Mouse (Mus musculus) lung, embryonic 15.5 days (tissue): Measurements from ENCODE around the gene Efcab5. TPM values are rescaled to one million over a fixed set of nuclear protein-coding genes. Genes with fewer than 3 reads are reported as not detected.

Source experiments
- ATAC-seq: fragments of 200-750 bp; cut with Nextera tagmentation; 2 replicates; pipeline ENCODE4 v1.8.0; 2017; ENCODE audit warnings: moderate number of reproducible peaks, borderline replicate concordance; ENCODE audit not compliant: low FRiP score, low TSS enrichment; ENCODE audit errors: extremely low read depth
- H3K27ac ChIP-seq: fragments of 300-500 bp; sonication (generic); 2 replicates; pipeline ENCODE4 v1.5.1; 2015; ENCODE audit warnings: moderate library complexity, mild to moderate bottlenecking, inconsistent platforms
- H3K27me3 ChIP-seq: fragments of 300-500 bp; sonication (generic); 2 replicates; pipeline ENCODE4 v1.6.1; 2015; ENCODE audit warnings: inconsistent platforms
- H3K36me3 ChIP-seq: fragments of 300-500 bp; sonication (generic); 2 replicates; pipeline ENCODE4 v1.6.1; 2015; ENCODE audit warnings: inconsistent platforms
- H3K4me1 ChIP-seq: fragments of 300-500 bp; sonication (generic); 2 replicates; pipeline ENCODE4 v1.6.1; 2015; ENCODE audit warnings: inconsistent platforms
- H3K4me2 ChIP-seq: fragments of 300-500 bp; sonication (generic); 2 replicates; pipeline ENCODE4 v1.6.1; 2015; ENCODE audit warnings: inconsistent platforms, mild to moderate bottlenecking, moderate library complexity
- H3K4me3 ChIP-seq: fragments of 300-500 bp; sonication (generic); 2 replicates; pipeline ENCODE4 v1.5.1; 2015; ENCODE audit warnings: mild to moderate bottlenecking, inconsistent platforms
- H3K9ac ChIP-seq: fragments of 300-500 bp; sonication (generic); 2 replicates; pipeline ENCODE4 v1.6.1; 2015; ENCODE audit warnings: inconsistent platforms
- H3K9me3 ChIP-seq: fragments of 300-500 bp; sonication (generic); 2 replicates; pipeline ENCODE4 v1.6.1; 2016; ENCODE audit warnings: inconsistent platforms
- WGBS: fragments of 180-500 bp; shearing (Covaris S2); methylation state at CpG from one replicate; pipeline ENCODE4 v1.1.7; 2015; 5-methylcytosine and 5-hydroxymethylcytosine counted together
- polyA plus RNA-seq: library from polyadenylated mRNA; unstranded; fragments of >200 nt; fragmentation: Nextera tagmentation; extraction: Ambion mirVana; gene quantifications from 2 replicates; pipeline ENCODE4 v1.2.1, GENCODE M21; 2015

The Efcab5 gene
- polyA plus RNA-seq = 0.30 and 0.43 TPM in 2 replicates

DNA sequence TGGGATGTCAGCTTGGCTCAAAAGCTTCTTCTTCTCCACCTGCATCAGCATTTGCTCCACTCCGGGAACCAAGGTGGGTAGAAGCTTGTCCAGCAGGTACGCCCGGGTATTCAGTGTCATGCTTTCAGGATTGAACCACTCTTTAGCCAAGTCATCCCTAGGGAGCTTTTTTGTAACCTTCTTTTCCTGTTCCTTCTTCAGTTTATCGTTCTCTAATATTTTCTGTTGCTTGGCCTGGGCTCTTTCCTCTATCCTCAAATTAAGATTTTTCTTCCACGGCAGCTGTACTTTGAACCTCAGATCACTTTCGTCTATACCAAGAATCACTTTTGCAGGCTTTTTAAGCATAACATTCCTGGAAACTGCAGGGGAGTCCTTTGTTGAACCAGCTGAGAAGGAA, at the start of gene Efcab5:
Gene Efcab5 (minus strand): TSS at position 101 of the 400 bp plus-strand sequence.
- ATAC-seq = no peak
- H3K9me3 ChIP-seq = no peaks in the 10 kb centered on the region
- no peaks in the 10 kb centered on the region for H3K27me3 ChIP-seq
- H3K4me2 ChIP-seq = peak within 1 kb of the TSS; percentile 41
- 38% methylated on average over 6 of the region's 6 CpGs for WGBS
- peaks cover 4% of the 10 kb centered on the region for H3K4me1 ChIP-seq
- H3K4me3 ChIP-seq = peak within 1 kb of the TSS; percentile 10; the same call in 1 of the 2 replicates
- no peaks in the 10 kb centered on the region for H3K36me3 ChIP-seq
- no peak within 1 kb of the TSS for H3K9ac ChIP-seq
- H3K27ac ChIP-seq = peak within 1 kb of the TSS; percentile 25

DNA sequence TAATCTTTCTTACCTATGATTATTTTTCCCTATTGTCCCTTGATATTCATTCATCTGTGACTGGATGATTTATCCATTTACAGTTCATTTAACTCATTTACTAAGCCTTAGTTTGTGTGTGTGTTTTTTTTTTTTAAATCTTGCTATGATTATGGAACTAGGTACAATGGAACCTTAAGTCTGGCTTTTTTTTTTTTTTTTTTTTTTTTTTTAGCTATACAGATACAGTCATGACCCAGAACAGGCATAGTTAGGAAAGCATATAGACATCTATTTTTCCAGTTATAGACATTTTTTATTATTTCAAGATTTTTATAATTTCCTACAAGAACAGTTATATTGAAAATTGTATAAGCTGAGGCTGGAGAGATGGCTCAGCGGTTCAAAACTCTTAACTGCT, 46.5 kb upstream of the Efcab5 start:
- Histone ChIP-seq H3K4me1 (no peaks in the 10 kb centered on the region), H3K36me3 (no peaks in the 10 kb centered on the region), H3K4me3 (no peak overlapping the region), H3K9me3 (no peaks in the 10 kb centered on the region), H3K27ac (no peak overlapping the region), H3K4me2 (no peak overlapping the region), H3K27me3 (no peaks in the 10 kb centered on the region), H3K9ac (no peak overlapping the region)
- 94% methylated on average over 1 of the region's 1 CpGs for WGBS
- ATAC-seq = no peak

DNA sequence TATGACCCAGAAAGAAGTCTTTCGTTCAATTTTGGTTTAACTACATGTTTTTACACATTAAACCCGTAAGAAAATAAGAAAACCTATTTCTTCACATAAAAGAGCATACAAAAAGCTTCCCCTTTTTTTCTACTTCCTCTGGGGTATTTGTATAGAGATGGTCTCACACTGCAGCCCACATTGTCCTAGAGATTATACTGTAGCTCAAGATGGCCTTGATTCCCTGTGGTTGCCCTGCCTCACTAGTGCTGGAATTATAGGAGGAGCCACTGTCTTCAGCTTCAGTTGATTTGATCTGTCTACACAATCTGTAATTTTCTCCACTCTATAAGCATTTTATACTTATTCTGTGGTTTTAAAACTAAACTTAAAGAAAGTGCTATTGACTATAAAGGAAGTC, 42.7 kb upstream of the Efcab5 start:
- Histone ChIP-seq H3K4me2 (no peak overlapping the region), H3K9me3 (no peaks in the 10 kb centered on the region), H3K4me3 (no peak overlapping the region), H3K36me3 (no peaks in the 10 kb centered on the region), H3K4me1 (no peaks in the 10 kb centered on the region), H3K27me3 (no peaks in the 10 kb centered on the region), H3K27ac (no peak overlapping the region), H3K9ac (no peak overlapping the region)
- 93% methylated on average over 2 of the region's 2 CpGs for WGBS
- no peak for ATAC-seq

DNA sequence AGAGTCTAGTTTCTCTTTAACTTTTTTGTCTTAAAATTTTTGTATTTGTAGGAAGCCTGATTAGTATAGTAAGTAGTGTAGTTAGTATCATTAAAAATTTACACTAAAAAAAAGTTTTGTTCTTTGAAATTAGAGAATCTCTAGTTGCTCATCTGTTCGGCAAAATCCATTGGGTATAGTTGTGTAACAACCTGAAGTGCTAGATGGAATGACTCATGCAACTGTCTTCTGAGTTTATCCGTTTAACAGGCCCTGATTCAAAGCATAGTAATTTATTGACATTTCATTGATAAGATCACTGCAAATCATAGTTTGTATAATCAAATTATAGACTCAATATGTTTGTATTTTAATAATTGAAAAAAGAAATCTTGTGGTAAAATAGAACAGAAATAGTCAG, 42.0 kb upstream of the Efcab5 start:
- ATAC-seq = no peak
- no peak overlapping the region for H3K27ac ChIP-seq
- WGBS = 66% methylated on average over 2 of the region's 2 CpGs

DNA sequence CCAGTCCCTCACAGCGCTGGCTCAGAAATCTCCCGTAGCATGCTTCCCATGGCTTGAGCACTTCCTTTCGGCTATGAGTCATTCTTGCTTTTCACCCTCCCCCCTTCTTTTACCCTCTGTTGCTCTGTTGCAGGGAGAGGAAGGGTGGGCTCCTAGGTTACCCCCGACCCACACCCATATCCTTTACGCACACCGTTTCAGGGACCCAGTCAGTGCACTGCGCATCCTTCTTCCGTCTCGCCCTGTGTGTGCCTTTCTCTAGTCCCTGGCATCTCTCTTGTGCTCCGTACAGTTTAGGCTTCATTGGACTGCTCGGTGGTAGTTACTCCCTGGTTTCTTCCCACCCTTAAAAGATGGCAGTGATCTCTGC, 28.0 kb upstream of the Efcab5 start:
- WGBS = under 1% methylated on average over 11 of the region's 11 CpGs
- Histone ChIP-seq H3K4me3 (peak overlapping the region; percentile 97), H3K27me3 (no peaks in the 10 kb centered on the region), H3K4me1 (peaks cover 14% of the 10 kb centered on the region), H3K9ac (peak overlapping the region; percentile 85), H3K9me3 (no peaks in the 10 kb centered on the region), H3K36me3 (no peaks in the 10 kb centered on the region), H3K27ac (peak overlapping the region; percentile 90; the same call in 1 of the 2 replicates), H3K4me2 (peak overlapping the region; percentile 93)
- ATAC-seq = peak; percentile 66; the same call in 1 of the 2 replicates

More for the DNA sequence above, 42.0 kb upstream of the Efcab5 start:
- Histone ChIP-seq H3K36me3 (no peaks in the 10 kb centered on the region), H3K9me3 (no peaks in the 10 kb centered on the region), H3K9ac (no peak overlapping the region), H3K27me3 (no peaks in the 10 kb centered on the region), H3K4me3 (no peak overlapping the region), H3K4me1 (no peaks in the 10 kb centered on the region), H3K4me2 (no peak overlapping the region)

DNA sequence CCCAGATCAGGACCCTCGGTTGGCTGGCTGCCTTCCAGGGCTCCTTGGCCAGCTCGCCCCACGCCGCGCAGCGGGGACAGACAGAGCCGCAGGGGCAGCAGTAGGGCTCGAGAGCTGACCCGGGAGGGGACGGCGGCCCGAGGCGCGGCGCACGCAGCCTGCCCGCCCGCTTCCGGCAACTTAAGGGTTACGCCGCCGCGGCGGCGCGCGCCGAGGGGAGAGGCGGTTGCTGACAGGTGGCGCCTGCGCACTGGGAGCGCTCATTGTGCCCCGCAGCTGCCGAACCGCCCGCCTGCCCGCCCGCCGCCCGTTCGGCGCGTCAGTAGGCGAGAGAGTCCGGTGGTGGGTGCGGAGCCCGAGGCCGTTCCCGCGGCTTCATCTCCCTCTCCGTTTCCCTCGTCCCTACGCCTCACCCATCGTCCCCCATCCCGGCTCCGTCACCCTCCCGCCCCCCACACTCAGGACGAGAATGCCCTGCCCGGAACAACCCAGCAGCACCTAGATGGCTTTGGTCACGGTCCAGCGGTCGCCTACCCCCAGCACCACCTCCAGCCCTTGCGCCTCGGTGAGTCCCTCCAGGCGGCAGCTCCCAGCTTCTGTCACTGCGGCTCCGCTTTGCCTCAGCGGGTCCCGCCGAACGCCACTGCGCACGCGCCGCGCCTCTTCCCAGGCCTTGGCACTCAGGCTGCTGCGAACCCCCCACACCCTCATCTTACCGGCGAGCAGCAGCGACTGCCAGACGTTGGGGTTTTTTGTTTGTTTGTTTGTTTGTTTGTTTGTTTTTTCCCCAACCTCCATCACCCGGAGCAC, 27.4 kb upstream of the Efcab5 start, which contains the start of gene Ssh2:
Gene Ssh2 (plus strand): TSS at position 337 of the 810 bp plus-strand sequence.
- peak; percentile 87 for ATAC-seq
- peak within 1 kb of the TSS; percentile 97 for H3K4me3 ChIP-seq
- no peaks in the 10 kb centered on the region for H3K27me3 ChIP-seq
- H3K4me2 ChIP-seq = peak within 1 kb of the TSS; percentile 93
- H3K9me3 ChIP-seq = no peaks in the 10 kb centered on the region
- peaks cover 14% of the 10 kb centered on the region for H3K4me1 ChIP-seq
- peak within 1 kb of the TSS; percentile 85 for H3K9ac ChIP-seq
- peak within 1 kb of the TSS; percentile 90 for H3K27ac ChIP-seq
- no peaks in the 10 kb centered on the region for H3K36me3 ChIP-seq
- WGBS = 0% methylated on average over 79 of the region's 82 CpGs

DNA sequence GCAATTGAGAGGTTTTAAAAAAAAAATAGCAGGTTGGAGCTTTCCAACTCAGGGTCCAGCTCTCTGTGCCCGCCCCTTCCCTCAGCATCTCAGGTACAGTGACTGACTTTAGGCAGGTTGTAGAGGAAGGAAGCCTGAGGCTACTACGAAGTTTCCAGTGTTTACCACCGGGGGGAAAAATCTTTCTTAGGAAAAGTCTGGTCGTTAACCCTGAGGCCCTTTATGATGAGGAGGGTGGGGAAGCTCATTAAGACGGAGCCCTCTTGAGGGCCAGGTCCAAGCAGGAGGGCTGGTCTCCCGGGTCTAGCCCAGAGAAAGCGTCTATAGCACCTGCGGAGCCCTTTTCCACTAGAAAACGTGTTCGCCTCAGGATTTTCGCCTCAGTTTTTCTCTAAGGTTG, 26.7 kb upstream of the Efcab5 start:
- WGBS = 2% methylated on average over 11 of the region's 11 CpGs
- peak; percentile 40; the same call in 1 of the 2 replicates for ATAC-seq
- peak overlapping the region; percentile 97 for H3K4me3 ChIP-seq

DNA sequence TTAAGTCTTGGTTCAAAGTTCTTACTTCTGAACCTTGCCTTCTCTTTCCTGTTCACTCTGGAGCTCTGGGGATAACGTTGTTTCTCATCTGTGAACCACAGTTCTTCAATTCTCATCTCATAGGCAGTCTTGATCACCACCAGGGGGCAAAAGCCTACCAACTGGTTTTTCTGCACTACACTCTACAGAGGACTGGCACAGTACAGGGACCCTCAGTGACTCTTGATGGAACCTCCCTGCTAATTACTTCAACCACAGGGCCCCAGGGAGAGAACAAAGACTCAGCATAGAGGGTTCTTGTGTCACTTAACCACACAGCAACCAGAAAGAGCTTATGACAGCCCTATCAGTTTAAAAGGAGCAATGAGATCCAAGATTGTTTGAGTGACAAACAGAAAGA, 26.0 kb upstream of the Efcab5 start:
- no peaks in the 10 kb centered on the region for H3K36me3 ChIP-seq
- H3K27me3 ChIP-seq = no peaks in the 10 kb centered on the region
- peak; percentile 43; the same call in 1 of the 2 replicates for ATAC-seq
- no peak overlapping the region for H3K9ac ChIP-seq
- 8% methylated on average over 1 of the region's 1 CpGs for WGBS
- H3K27ac ChIP-seq = no peak overlapping the region
- H3K4me3 ChIP-seq = peak overlapping the region; percentile 0; the same call in 1 of the 2 replicates
- peaks cover 14% of the 10 kb centered on the region for H3K4me1 ChIP-seq
- no peak overlapping the region; the same call in 1 of the 2 replicates for H3K4me2 ChIP-seq
- H3K9me3 ChIP-seq = no peaks in the 10 kb centered on the region

More for the DNA sequence above, 26.7 kb upstream of the Efcab5 start:
- H3K36me3 ChIP-seq = no peaks in the 10 kb centered on the region
- peaks cover 14% of the 10 kb centered on the region for H3K4me1 ChIP-seq
- H3K9ac ChIP-seq = peak overlapping the region; percentile 85
- H3K27ac ChIP-seq = peak overlapping the region; percentile 90
- no peaks in the 10 kb centered on the region for H3K9me3 ChIP-seq
- no peaks in the 10 kb centered on the region for H3K27me3 ChIP-seq
- H3K4me2 ChIP-seq = peak overlapping the region; percentile 93

DNA sequence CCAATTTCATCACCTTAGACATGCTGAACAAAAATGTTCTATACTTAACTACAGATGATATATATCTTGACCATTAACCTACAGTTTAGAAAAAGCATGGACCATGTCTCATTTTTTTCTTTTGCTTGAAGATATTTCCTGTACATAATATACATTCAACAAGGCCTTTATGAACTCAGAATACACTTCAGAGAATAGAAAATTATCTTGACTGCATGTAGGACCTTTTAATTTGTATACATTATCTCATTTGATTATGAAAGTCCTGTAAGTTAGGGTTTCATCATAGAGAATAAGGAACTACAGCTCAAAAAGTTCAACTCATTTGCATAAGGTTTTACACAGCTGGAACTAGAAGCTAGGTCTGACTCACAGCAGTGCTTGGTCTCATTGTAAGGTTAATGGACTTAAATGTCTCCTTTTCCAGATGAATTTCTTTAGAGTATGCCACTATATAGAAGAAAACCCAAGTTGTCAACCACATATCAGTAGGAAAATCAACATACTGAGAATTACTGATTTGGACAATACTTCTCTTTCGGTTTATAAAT, 25.4 kb upstream of the Efcab5 start:
- Histone ChIP-seq H3K4me1 (peaks cover 14% of the 10 kb centered on the region), H3K4me3 (no peak overlapping the region), H3K36me3 (no peaks in the 10 kb centered on the region), H3K27me3 (no peaks in the 10 kb centered on the region), H3K27ac (no peak overlapping the region), H3K9ac (no peak overlapping the region), H3K4me2 (no peak overlapping the region), H3K9me3 (no peaks in the 10 kb centered on the region)
- 88% methylated on average over 1 of the region's 1 CpGs for WGBS
- no peak for ATAC-seq

DNA sequence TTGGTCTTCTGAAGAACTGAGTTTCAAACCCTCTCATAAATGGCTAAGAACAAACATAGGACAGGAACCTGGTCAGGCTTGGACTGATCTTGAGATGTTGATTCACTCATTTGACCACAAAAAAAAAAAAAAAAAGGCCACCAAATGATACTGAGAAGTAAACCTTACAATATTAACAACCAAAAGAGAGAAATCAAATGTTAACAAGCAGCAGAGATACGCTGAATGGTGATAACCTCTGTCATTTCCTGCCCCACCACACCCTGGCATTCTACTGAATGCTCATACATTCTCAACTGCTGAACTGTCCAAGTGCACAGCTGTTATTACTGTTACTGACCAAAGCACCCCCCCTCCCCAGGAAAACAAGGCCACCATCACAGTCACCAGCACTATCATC, 11.9 kb upstream of the Efcab5 start:
- H3K9ac ChIP-seq = no peak overlapping the region

DNA sequence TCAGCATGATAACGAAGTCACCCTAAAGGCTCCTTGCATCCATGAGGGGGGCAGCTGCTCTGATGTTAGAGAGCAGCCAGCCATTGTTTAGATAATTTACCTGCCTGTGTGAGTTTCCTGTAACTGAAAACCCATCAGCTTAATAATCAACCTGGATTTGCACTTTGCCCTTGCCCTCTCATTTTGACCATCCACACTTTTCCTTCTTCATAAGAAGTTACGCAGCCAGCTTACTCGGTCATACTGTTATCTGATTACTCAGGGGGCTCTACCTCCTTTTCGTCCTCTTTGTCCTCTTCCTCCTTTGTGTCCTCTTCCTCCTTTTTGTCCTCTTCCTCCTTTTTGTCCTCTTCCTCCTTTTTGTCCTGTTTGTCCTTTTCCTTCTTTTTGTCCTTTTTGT, 10.9 kb upstream of the Efcab5 start:
- Histone ChIP-seq H3K4me1 (0 out of 2 replicates have a peak, but pooled peaks cover 10% of the 10 kb centered on the region), H3K4me2 (no peak overlapping the region), H3K36me3 (no peaks in the 10 kb centered on the region), H3K27ac (no peak overlapping the region), H3K27me3 (no peaks in the 10 kb centered on the region), H3K9ac (no peak overlapping the region), H3K9me3 (no peaks in the 10 kb centered on the region), H3K4me3 (no peak overlapping the region)
- 48% methylated on average over 4 of the region's 4 CpGs for WGBS
- no peak for ATAC-seq

More for the DNA sequence above, 11.9 kb upstream of the Efcab5 start:
- 73% methylated on average over 1 of the region's 1 CpGs for WGBS
- Histone ChIP-seq H3K4me1 (0 out of 2 replicates have a peak, but pooled peaks cover 4% of the 10 kb centered on the region), H3K4me2 (no peak overlapping the region), H3K27me3 (no peaks in the 10 kb centered on the region), H3K27ac (no peak overlapping the region), H3K36me3 (no peaks in the 10 kb centered on the region), H3K4me3 (no peak overlapping the region), H3K9me3 (no peaks in the 10 kb centered on the region)
- ATAC-seq = no peak
